Mouse (Mus musculus): ENCODE measurements around the gene Rptor. TPM values are rescaled to one million over a fixed set of nuclear protein-coding genes. Genes with fewer than 3 reads are reported as not detected.

Gene Rptor
- polyA plus RNA-seq, 1 experiment from 2014 or later, result 19.2 TPM

DNA sequence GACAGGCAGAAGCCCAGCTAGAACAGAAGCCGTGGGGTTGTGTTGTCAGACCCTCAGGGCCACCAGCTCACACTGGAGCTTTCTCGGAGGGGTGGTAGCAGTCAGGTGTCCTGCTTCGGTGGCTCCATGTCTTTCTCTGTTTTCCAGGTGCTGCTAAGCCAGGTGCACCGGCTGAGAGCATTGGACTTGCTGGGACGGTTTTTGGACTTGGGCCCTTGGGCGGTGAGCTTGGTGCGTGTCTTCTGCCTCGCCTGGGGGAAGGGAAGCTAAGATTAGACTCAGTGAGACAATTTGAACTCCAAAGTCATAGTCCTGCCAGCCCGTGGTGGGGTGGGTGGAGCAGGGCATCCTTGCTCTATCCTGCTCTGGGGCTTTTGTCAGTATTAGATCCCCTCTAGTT, 218.8 kb downstream of the Rptor start:
- DNase-seq (ENCODE audit: low spot score) (no peak), ATAC-seq (replicated peaks; ENCODE audit: low FRiP score) (no peak)
- no peak overlapping the region for H3K27ac ChIP-seq (ENCODE audit: low read depth, low read length)
- no peak overlapping the region for H3K4me2 ChIP-seq (ENCODE audit: low read depth, low read length, severe bottlenecking)
- H3K36me3 ChIP-seq (ENCODE audit: control insufficient read depth, insufficient read depth, low read length), result no peaks in the 10 kb centered on the region
- H3K4me3 ChIP-seq (ENCODE audit: low read depth, low read length), result no peak overlapping the region
- H3K9me3 ChIP-seq (ENCODE audit: control insufficient read depth, low read length), result no peaks in the 10 kb centered on the region
- no peaks in the 10 kb centered on the region for H3K27me3 ChIP-seq (ENCODE audit: control insufficient read depth, insufficient read depth, low read length)
- WGBS, result 83% methylated on average over 9 of the region's 9 CpGs
- 0 out of 2 replicates have a peak, but pooled peaks cover 7% of the 10 kb centered on the region for H3K4me1 ChIP-seq (replicated peaks; ENCODE audit: control insufficient read depth, insufficient read depth, low read length)
- H3K9ac ChIP-seq (ENCODE audit: low read length), result no peak overlapping the region

DNA sequence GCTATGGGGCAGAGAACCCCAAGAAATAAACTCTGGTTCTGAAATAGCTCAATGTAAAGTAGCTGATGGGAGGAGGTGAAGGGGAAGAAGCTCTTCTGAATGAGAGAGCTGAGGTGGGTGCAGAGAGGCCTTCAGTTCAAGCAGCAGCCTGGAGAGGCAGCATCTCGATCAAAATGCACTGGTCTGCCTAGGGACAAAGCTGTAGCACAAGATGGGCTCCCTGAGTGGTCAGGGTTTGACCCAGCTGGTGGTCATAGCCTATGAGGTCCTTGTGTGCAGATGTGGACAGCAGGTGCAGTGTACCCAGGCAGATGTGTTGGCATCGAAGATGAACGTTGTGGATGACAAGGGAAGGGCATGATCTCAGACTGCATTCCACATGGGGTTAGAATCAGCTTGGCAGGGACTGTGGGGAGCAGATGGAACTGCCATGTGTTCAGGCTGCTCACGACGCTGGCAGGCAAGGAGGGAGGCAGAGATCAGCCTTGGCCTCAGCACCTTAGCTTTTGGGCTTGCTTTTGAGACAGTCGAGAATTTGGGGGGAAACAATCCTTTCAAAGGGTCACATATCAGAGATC, 221.5 kb downstream of the Rptor start:
- Histone ChIP-seq H3K4me3 (ENCODE audit: low read depth, low read length) (no peak overlapping the region), H3K9ac (ENCODE audit: low read length) (no peak overlapping the region), H3K4me1 (replicated peaks; ENCODE audit: control insufficient read depth, insufficient read depth, low read length) (no peaks in the 10 kb centered on the region), H3K27ac (ENCODE audit: low read depth, low read length) (no peak overlapping the region), H3K27me3 (ENCODE audit: control insufficient read depth, insufficient read depth, low read length) (no peaks in the 10 kb centered on the region), H3K9me3 (ENCODE audit: control insufficient read depth, low read length) (no peaks in the 10 kb centered on the region), H3K36me3 (ENCODE audit: control insufficient read depth, insufficient read depth, low read length) (no peaks in the 10 kb centered on the region), H3K4me2 (ENCODE audit: low read depth, low read length, severe bottlenecking) (no peak overlapping the region)
- DNase-seq (ENCODE audit: low spot score) (no peak), ATAC-seq (replicated peaks; ENCODE audit: low FRiP score) (no peak)
- 83% methylated on average over 6 of the region's 6 CpGs for WGBS

DNA sequence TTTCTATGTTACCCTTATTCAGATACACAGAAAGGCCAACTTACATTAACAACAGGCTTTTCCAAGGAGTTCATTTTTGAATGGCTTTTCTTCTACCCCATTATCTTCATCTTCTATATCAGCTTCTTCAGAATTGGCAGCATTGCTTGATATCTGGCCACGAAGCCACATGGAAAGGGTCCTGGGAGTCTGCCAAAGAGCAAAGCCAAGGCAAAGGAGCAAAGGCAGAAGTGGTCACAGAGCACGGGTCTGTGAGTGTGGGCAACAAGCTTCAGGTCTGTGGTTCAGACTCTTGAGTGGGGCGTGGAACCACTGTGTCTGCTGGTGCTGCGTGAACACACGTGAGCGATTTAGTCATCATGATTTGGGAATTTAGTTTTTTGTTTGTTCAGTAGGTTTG, 223.1 kb downstream of the Rptor start:
- H3K9me3 ChIP-seq (ENCODE audit: control insufficient read depth, low read length), result no peaks in the 10 kb centered on the region
- WGBS, result 98% methylated on average over 6 of the region's 6 CpGs
- H3K36me3 ChIP-seq (ENCODE audit: control insufficient read depth, insufficient read depth, low read length), result no peaks in the 10 kb centered on the region
- DNase-seq (ENCODE audit: low spot score) (no peak), ATAC-seq (replicated peaks; ENCODE audit: low FRiP score) (no peak)
- H3K4me2 ChIP-seq (ENCODE audit: low read depth, low read length, severe bottlenecking), result no peak overlapping the region
- H3K4me3 ChIP-seq (ENCODE audit: low read depth, low read length), result no peak overlapping the region
- no peaks in the 10 kb centered on the region for H3K4me1 ChIP-seq (replicated peaks; ENCODE audit: control insufficient read depth, insufficient read depth, low read length)
- no peak overlapping the region for H3K27ac ChIP-seq (ENCODE audit: low read depth, low read length)
- H3K27me3 ChIP-seq (ENCODE audit: control insufficient read depth, insufficient read depth, low read length), result no peaks in the 10 kb centered on the region
- H3K9ac ChIP-seq (ENCODE audit: low read length), result no peak overlapping the region

DNA sequence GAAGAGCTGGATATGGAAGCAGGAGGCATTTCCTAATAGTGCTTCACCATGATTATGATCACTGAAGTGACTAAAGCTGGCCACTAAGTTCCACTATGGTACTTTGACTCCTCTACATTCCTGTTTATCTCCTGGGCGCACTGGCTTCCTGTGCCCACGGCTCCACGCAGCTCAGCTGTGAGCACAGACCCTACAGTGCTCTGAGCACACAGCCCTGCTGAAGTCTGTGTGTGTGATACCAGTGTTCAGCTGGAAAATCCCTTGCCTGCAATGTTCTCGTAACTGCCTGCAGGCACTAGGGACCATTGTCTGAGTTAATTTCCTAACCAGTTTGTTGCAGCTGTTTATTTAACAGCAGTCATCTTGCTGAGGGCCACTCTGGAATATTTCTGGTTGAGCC, 223.5 kb downstream of the Rptor start:
- Histone ChIP-seq H3K36me3 (ENCODE audit: control insufficient read depth, insufficient read depth, low read length) (no peaks in the 10 kb centered on the region), H3K4me2 (ENCODE audit: low read depth, low read length, severe bottlenecking) (no peak overlapping the region), H3K4me1 (replicated peaks; ENCODE audit: control insufficient read depth, insufficient read depth, low read length) (0 out of 2 replicates have a peak, but pooled peaks cover 2% of the 10 kb centered on the region), H3K27ac (ENCODE audit: low read depth, low read length) (no peak overlapping the region), H3K4me3 (ENCODE audit: low read depth, low read length) (no peak overlapping the region), H3K9ac (ENCODE audit: low read length) (no peak overlapping the region), H3K9me3 (ENCODE audit: control insufficient read depth, low read length) (no peaks in the 10 kb centered on the region), H3K27me3 (ENCODE audit: control insufficient read depth, insufficient read depth, low read length) (no peaks in the 10 kb centered on the region)
- WGBS, result 94% methylated on average over 4 of the region's 4 CpGs
- DNase-seq (ENCODE audit: low spot score) (no peak), ATAC-seq (replicated peaks; ENCODE audit: low FRiP score) (no peak)

DNA sequence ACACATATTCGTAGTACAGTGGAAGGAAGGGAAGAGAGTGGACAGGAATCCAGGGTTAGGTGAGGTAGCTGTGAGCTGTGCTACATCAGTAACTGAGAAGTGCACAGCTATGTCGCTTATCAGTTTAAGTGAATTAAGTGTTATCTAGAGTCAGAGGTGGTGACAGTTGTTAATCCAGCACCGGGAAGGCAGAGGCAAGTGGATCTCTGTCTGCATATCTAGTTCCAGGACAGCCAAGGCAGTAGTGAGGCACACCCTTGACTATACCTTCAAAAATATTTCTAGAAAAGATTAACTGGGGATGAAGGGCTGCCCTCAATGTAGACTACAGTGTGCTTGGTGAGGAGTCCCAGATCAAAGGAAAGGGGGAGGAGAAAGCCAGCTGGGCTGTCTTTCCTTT, 226.4 kb downstream of the Rptor start:
- DNase-seq (ENCODE audit: low spot score) (no peak), ATAC-seq (replicated peaks; ENCODE audit: low FRiP score) (no peak)
- Histone ChIP-seq H3K36me3 (ENCODE audit: control insufficient read depth, insufficient read depth, low read length) (no peaks in the 10 kb centered on the region), H3K4me2 (ENCODE audit: low read depth, low read length, severe bottlenecking) (no peak overlapping the region), H3K27me3 (ENCODE audit: control insufficient read depth, insufficient read depth, low read length) (no peaks in the 10 kb centered on the region), H3K27ac (ENCODE audit: low read depth, low read length) (no peak overlapping the region), H3K4me3 (ENCODE audit: low read depth, low read length) (no peak overlapping the region), H3K9ac (ENCODE audit: low read length) (no peak overlapping the region), H3K9me3 (ENCODE audit: control insufficient read depth, low read length) (no peaks in the 10 kb centered on the region), H3K4me1 (replicated peaks; ENCODE audit: control insufficient read depth, insufficient read depth, low read length) (peaks cover 4% of the 10 kb centered on the region; the same call in 1 of the 2 replicates)
- WGBS, result 94% methylated on average over 3 of the region's 3 CpGs

DNA sequence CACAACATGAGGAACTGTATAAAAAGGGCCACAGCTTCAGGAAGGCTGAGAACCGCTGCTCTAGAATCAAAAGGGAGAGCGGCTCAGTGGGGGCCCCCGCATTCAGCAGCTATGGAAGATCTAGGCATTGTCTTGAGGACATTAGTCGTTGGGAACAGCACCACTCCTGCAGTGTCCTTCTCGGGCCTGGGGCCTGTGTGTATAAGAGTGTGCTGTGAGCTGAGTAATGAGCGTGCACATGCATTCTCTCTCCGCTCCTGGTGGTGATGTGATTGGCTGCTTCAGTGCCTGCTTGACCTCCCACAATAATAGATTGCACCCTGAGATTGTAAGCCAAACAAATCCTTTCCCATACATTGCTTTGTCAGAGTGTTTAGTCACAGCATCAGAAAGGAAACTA, 229.0 kb downstream of the Rptor start:
- DNase-seq (ENCODE audit: low spot score) (no peak), ATAC-seq (replicated peaks; ENCODE audit: low FRiP score) (no peak)
- WGBS, result 44% methylated on average over 7 of the region's 7 CpGs
- Histone ChIP-seq H3K27me3 (ENCODE audit: control insufficient read depth, insufficient read depth, low read length) (no peaks in the 10 kb centered on the region), H3K4me3 (ENCODE audit: low read depth, low read length) (no peak overlapping the region), H3K36me3 (ENCODE audit: control insufficient read depth, insufficient read depth, low read length) (no peaks in the 10 kb centered on the region), H3K4me1 (replicated peaks; ENCODE audit: control insufficient read depth, insufficient read depth, low read length) (peaks cover 4% of the 10 kb centered on the region; the same call in 1 of the 2 replicates), H3K9me3 (ENCODE audit: control insufficient read depth, low read length) (no peaks in the 10 kb centered on the region), H3K27ac (ENCODE audit: low read depth, low read length) (no peak overlapping the region), H3K9ac (ENCODE audit: low read length) (no peak overlapping the region), H3K4me2 (ENCODE audit: low read depth, low read length, severe bottlenecking) (no peak overlapping the region)

DNA sequence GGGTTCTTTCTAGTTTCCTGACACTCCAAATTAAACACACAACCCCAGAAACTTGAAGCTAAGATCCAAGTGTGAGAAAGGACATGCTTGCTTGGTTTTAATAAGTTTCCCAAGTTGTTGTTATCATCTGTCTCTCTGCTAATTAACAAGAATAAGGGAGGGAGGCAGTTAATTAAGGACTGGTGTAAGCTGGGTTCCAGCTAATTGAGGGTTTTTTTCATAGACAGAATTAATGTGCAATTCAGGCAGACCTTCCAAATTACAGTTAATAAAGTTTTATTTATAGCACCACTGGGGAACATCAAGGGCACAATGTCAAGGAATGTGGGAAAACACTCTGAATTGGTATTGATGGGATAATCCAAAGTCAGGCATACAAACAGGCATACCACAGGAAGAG, 230.6 kb downstream of the Rptor start:
- ATAC-seq (replicated peaks; ENCODE audit: low FRiP score), result no peak
- Histone ChIP-seq H3K4me1 (replicated peaks; ENCODE audit: control insufficient read depth, insufficient read depth, low read length) (peaks cover 4% of the 10 kb centered on the region; the same call in 1 of the 2 replicates), H3K27me3 (ENCODE audit: control insufficient read depth, insufficient read depth, low read length) (no peaks in the 10 kb centered on the region), H3K4me3 (ENCODE audit: low read depth, low read length) (no peak overlapping the region), H3K9me3 (ENCODE audit: control insufficient read depth, low read length) (no peaks in the 10 kb centered on the region), H3K36me3 (ENCODE audit: control insufficient read depth, insufficient read depth, low read length) (no peaks in the 10 kb centered on the region), H3K9ac (ENCODE audit: low read length) (no peak overlapping the region), H3K4me2 (ENCODE audit: low read depth, low read length, severe bottlenecking) (no peak overlapping the region), H3K27ac (ENCODE audit: low read depth, low read length) (no peak overlapping the region)
- no peak for DNase-seq (ENCODE audit: low spot score)

DNA sequence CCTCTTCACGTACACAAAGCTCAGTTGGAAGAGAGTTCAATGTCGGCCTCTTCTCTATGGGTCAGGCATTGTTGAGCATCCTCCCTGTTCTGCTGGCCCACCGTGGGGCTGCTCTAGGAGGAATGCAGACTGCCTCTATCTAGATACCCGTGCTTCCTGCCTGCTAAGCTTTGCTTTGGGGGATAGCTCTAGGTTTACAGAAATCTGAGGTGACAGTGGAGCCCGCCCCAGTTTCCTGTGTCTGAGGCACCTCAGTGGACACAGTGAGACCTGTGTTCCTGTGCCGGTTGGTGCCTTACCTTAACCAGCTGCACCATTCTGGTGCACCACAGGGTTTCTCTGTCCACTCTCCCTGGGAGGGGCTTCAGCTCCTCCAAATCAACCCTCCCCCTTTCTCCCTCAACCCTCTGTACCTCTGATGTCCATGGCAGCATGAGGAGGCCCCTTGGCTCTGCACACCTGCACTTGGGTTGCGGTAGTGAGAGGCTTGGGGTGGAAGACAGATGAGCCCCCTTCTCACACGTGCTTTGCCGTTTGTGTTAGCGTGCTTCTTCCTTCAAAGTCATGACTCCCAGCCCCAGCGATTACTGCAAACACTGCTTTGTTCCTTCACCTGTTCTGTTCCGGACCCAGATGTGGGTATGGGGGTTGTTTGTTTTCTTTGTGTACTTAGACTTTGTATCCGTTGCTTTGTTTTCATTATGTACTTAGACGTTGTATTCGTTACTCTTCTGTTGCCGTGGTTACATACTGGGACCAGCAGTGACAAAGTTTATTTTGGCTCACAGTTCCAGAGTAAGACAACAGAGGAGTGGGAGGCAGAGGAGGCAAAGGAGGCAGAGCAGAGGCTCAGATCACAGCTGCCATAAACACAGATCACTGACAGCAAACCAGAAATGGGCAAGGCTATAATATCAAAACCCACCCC, 231.4 kb downstream of the Rptor start:
- H3K4me1 ChIP-seq (replicated peaks; ENCODE audit: control insufficient read depth, insufficient read depth, low read length), result peaks cover 4% of the 10 kb centered on the region; the same call in 1 of the 2 replicates
- no peak overlapping the region for H3K4me3 ChIP-seq (ENCODE audit: low read depth, low read length)
- DNase-seq (ENCODE audit: low spot score) (no peak), ATAC-seq (replicated peaks; ENCODE audit: low FRiP score) (no peak)
- H3K27ac ChIP-seq (ENCODE audit: low read depth, low read length), result no peak overlapping the region
- H3K4me2 ChIP-seq (ENCODE audit: low read depth, low read length, severe bottlenecking), result no peak overlapping the region
- H3K9ac ChIP-seq (ENCODE audit: low read length), result no peak overlapping the region
- WGBS, result 78% methylated on average over 16 of the region's 16 CpGs
- H3K9me3 ChIP-seq (ENCODE audit: control insufficient read depth, low read length), result no peaks in the 10 kb centered on the region
- no peaks in the 10 kb centered on the region for H3K36me3 ChIP-seq (ENCODE audit: control insufficient read depth, insufficient read depth, low read length)
- H3K27me3 ChIP-seq (ENCODE audit: control insufficient read depth, insufficient read depth, low read length), result no peaks in the 10 kb centered on the region

Data from forebrain, embryonic 11.5 days (tissue).